Mouse (Mus musculus) thymus, adult 2 months (tissue): Measurements from ENCODE around the gene Lrrc7. TPM values are rescaled to one million over a fixed set of nuclear protein-coding genes. Genes with fewer than 3 reads are reported as not detected.

ENCODE experiments used
- DNase-seq: peaks from one replicate; pipeline ENCODE4 v3.0.0; 2021
- H3K27ac ChIP-seq: fragments of 200-500 bp; 2 replicates; pipeline ENCODE4 v1.5.1; 2012; ENCODE audit warnings: low read length, control low read depth; ENCODE audit not compliant: control insufficient read depth, insufficient read depth
- H3K27me3 ChIP-seq: fragments of 200-500 bp; 2 replicates; pipeline ENCODE4 v1.6.1; 2012; ENCODE audit warnings: mild to moderate bottlenecking, low read length, moderate library complexity, mixed read lengths; ENCODE audit not compliant: control insufficient read depth, insufficient read depth
- H3K36me3 ChIP-seq: fragments of 200-500 bp; 2 replicates; pipeline ENCODE4 v1.6.1; 2012; ENCODE audit warnings: mild to moderate bottlenecking, low read length, moderate library complexity; ENCODE audit not compliant: control insufficient read depth, insufficient read depth
- H3K4me1 ChIP-seq: fragments of 200-500 bp; replicated peaks from 2 replicates; pipeline ENCODE4 v1.6.1; 2012; ENCODE audit warnings: low read length; ENCODE audit not compliant: control insufficient read depth, insufficient read depth
- H3K4me3 ChIP-seq: fragments of 200-500 bp; 2 replicates; pipeline ENCODE4 v1.5.1; 2012; ENCODE audit warnings: mild to moderate bottlenecking, low read length, control low read depth, moderate library complexity; ENCODE audit not compliant: control insufficient read depth, insufficient read depth
- CTCF ChIP-seq: fragments of 200-500 bp; IDR thresholded peaks from 2 replicates; pipeline ENCODE4 v1.5.1; 2012; ENCODE audit warnings: mild to moderate bottlenecking, control low read depth, low read length, moderate library complexity, borderline replicate concordance; ENCODE audit not compliant: control insufficient read depth, poor library complexity, insufficient read depth; ENCODE audit errors: extremely low read depth
- POLR2A ChIP-seq: fragments of 200-500 bp; IDR thresholded peaks from 2 replicates; pipeline ENCODE4 v1.6.1; 2012; ENCODE audit warnings: mild to moderate bottlenecking, low read length, control low read depth, moderate library complexity; ENCODE audit not compliant: control insufficient read depth, poor library complexity, insufficient read depth; ENCODE audit errors: extremely low read depth
- WGBS: fragments of 180-500 bp; shearing (Covaris S2); methylation state at CpG from one replicate; pipeline ENCODE4 v1.1.7; 2018; 5-methylcytosine and 5-hydroxymethylcytosine counted together
- polyA plus RNA-seq: library from polyadenylated mRNA; depleted of rRNA; stranded (reverse); fragments of >200 nt; gene quantifications from 2 replicates; pipeline ENCODE4 v1.2.3, GENCODE M21; 2012

Lrrc7 gene
- polyA plus RNA-seq, 1 experiment: not detected

GRCm38 (mm10) chr3:158093919-158094318, 468.1 kb downstream of the Lrrc7 start:
- no peak overlapping the region for H3K27ac ChIP-seq
- WGBS: 83% methylated on average over 4 of the region's 4 CpGs
- H3K4me1 ChIP-seq: no peaks in the 10 kb centered on the region
- no peaks in the 10 kb centered on the region for H3K36me3 ChIP-seq
- TF ChIP-seq POLR2A (no peak), CTCF (no peak)
- no peaks in the 10 kb centered on the region for H3K27me3 ChIP-seq
- no peak overlapping the region for H3K4me3 ChIP-seq
- no peak for DNase-seq

GRCm38 (mm10) chr3:158091601-158092000, 470.4 kb downstream of the Lrrc7 start:
- no peak overlapping the region for H3K4me3 ChIP-seq
- no peak for DNase-seq
- TF ChIP-seq CTCF (no peak), POLR2A (no peak)
- H3K4me1 ChIP-seq: no peaks in the 10 kb centered on the region
- no peaks in the 10 kb centered on the region for H3K27me3 ChIP-seq
- H3K36me3 ChIP-seq: no peaks in the 10 kb centered on the region
- H3K27ac ChIP-seq: no peak overlapping the region
- WGBS: 93% methylated on average over 3 of the region's 3 CpGs

DNA sequence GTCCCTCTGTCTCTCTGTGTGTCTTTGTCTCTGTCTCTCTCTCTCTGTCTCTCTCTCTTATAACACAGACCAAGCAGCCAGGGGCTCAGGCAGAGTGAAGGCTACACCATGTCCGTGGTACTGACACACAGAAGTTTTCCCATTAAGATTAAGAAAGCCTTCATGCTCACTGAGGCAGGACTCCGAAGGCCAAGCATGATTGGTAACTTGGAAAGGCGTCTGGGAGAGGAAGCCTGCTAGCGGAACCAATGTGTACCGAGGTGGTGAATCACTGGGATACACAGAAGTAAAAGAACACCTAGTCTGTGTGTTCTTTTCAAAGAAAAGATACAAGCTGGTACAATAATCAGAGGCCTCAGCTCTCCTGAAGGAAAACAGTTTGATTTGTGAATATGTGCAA, 484.2 kb downstream of the Lrrc7 start:
- Histone ChIP-seq H3K4me3 (no peak overlapping the region), H3K27ac (no peak overlapping the region), H3K27me3 (no peaks in the 10 kb centered on the region), H3K36me3 (no peaks in the 10 kb centered on the region), H3K4me1 (no peaks in the 10 kb centered on the region)
- WGBS: 86% methylated on average over 5 of the region's 5 CpGs
- no peak for DNase-seq
- no peak for TF ChIP-seq POLR2A

- H3K4me1 ChIP-seq: no peaks in the 10 kb centered on the region
- H3K36me3 ChIP-seq: no peaks in the 10 kb centered on the region
- TF ChIP-seq CTCF: no peak
- no peak for TF ChIP-seq POLR2A
- no peak overlapping the region for H3K27ac ChIP-seq
- no peak for DNase-seq
- H3K27me3 ChIP-seq: no peaks in the 10 kb centered on the region
- no peak overlapping the region for H3K4me3 ChIP-seq
- 5% methylated on average over 1 of the region's 1 CpGs for WGBS
Observed at GRCm38 (mm10) chr3:158077380-158077772, 484.6 kb downstream of the Lrrc7 start.

DNA sequence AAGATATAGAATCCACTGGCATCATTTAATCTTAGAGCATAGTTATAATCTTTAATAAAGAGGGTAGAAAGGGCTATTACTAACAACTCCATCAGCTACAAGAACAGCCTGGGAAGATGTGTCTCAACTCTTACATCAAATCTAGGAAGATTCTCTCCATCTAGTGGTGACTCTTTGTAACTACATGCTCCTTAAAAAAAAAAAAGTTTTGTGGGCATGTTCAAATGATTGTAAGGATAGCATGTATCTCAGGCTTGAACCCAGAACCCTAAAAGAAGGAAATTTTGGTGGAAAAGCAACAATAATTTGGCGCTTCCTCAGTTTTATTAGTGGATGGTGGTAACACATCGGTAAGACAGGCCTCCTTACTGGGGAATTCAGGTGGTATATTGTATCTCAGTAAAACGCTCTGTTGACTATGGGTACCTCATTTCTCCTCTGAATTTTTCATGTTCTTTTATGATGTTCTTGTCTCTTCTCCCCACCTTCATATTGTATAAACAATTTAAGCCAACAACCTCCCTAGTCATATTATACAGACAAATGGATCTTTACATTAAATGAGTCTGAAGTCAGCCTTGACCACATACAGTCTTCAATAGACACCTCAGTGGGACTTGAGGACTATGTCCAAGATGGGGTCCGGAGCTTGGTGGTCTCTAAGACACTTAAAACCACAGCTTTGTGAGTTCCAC, 485.2 kb downstream of the Lrrc7 start:
- no peak overlapping the region for H3K27ac ChIP-seq
- H3K4me1 ChIP-seq: no peaks in the 10 kb centered on the region
- 47% methylated on average over 4 of the region's 4 CpGs for WGBS
- TF ChIP-seq POLR2A (no peak), CTCF (no peak)
- no peaks in the 10 kb centered on the region for H3K27me3 ChIP-seq
- no peak overlapping the region for H3K4me3 ChIP-seq
- no peaks in the 10 kb centered on the region for H3K36me3 ChIP-seq
- no peak for DNase-seq

- Histone ChIP-seq H3K4me1 (no peaks in the 10 kb centered on the region), H3K27me3 (no peaks in the 10 kb centered on the region), H3K36me3 (no peaks in the 10 kb centered on the region), H3K4me3 (no peak overlapping the region), H3K27ac (no peak overlapping the region)
- TF ChIP-seq POLR2A (no peak), CTCF (no peak)
- WGBS: 91% methylated on average over 2 of the region's 2 CpGs
- no peak for DNase-seq
Observed at GRCm38 (mm10) chr3:158075004-158075403, 487.0 kb downstream of the Lrrc7 start.
